Mouse (Mus musculus) erythroid progenitor cell, adult 5-6 weeks (primary cell): ENCODE measurements around the gene Elf2. TPM values are rescaled to one million over a fixed set of nuclear protein-coding genes. Genes with fewer than 3 reads are reported as not detected.
A peak's percentile ranks its signal among the peaks of the same experiment; 100 is the strongest.

Experiments
- ATAC-seq: replicated peaks from 2 replicates; pipeline ENCODE4 v1.8.0; 2016; ENCODE audit warnings: moderate number of reproducible peaks, mild to moderate bottlenecking, moderate TSS enrichment, inconsistent platforms; ENCODE audit not compliant: poor library complexity, low FRiP score, severe bottlenecking
- total RNA-seq, 2 experiments: library from RNA; stranded (forward) in 1 of 2; stranded (reverse) in 1 of 2; fragments of 150-400 nt in 1 of 2; fragments of 186-747, 209-891 nt in 1 of 2; gene quantifications; 2 replicates each; pipeline versions ENCODE4 v1.2.3 to v1.2.4; 2015 to 2017; ENCODE audit warnings: low replicate concordance in 2 of 2

The Elf2 gene
- total RNA-seq, 2 experiments from 2014 or later, result 53.2 to 90.9 TPM

DNA sequence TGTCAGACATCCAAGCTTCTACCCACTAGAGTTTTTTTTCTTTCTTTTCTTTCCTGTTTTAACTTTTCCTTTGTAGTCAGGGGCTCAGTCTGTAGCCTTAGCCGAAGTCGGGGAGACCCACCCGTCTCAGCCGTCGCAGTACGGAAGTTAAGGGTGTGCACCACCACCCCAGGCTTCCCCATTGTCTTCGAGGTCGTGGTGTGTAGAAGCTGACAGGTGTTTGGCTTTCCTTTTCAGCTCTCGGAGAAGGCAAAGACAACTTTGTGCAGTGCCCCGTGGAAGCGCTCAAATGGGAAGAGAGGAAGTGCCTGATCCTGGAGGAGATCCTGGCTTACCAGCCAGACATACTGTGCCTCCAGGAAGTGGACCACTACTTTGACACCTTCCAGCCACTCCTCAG is 91.0 kb downstream of the Elf2 start:
- ATAC-seq, result no peak

GRCm38 (mm10) chr3:51248600-51248999 is 91.9 kb downstream of the Elf2 start:
- no peak for ATAC-seq

GRCm38 (mm10) chr3:51247704-51248103 is 92.8 kb downstream of the Elf2 start:
- ATAC-seq, result no peak

DNA sequence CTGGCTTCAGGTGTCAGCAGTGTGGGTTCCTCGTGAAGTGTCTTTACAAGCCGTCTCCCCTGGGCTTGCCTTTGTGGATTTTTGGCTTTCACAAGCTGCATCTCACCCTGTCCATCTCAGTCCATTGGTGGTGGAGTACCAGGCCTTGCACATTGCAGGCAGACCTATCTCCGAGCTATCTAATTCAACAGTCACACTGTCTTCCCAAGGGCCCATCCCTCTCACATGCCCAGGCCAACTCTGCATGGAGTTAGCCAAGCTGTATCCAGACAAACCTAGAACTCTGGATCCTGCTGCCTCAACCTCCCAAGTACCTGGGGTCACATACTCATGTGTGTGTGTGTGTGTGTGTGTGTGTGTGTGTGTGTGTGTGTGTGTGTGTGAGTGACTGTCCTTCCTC is 100.9 kb downstream of the Elf2 start:
- ATAC-seq, result no peak

DNA sequence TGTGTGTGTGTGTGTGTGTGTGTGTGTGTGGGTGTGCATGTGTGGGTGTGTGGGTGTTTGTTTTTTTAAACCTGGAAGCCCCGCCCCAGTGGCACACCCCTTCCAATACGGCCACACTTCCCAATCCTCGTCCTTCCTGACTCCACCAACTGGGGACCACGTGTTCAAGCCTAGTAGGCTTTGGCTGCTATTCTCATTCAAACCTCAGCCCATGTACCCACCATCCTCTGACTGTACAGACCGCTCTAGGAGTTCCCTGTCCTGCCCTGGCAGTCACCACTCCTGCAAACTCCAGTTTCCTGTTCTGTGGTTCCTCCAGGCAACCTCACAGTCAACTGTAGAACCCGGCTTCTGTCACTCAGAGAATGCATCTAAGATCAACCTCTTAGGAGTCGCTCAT is 101.9 kb downstream of the Elf2 start:
- ATAC-seq, result no peak

DNA sequence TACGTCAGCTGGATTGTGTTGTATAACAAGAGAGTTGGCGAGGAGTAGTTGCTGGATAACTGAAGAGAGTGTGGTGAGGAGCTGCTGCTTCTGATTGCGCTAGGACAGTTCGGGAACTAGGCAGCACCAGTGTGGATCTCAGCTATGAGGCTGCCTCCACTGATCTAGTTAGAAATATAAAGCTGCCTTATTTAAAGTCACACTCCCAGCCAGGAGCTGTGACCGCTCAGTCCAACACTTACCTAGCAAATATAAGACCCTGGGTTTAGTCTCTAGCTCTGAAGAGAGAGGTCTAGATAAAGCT is 105.8 kb downstream of the Elf2 start:
- ATAC-seq, result no peak

DNA sequence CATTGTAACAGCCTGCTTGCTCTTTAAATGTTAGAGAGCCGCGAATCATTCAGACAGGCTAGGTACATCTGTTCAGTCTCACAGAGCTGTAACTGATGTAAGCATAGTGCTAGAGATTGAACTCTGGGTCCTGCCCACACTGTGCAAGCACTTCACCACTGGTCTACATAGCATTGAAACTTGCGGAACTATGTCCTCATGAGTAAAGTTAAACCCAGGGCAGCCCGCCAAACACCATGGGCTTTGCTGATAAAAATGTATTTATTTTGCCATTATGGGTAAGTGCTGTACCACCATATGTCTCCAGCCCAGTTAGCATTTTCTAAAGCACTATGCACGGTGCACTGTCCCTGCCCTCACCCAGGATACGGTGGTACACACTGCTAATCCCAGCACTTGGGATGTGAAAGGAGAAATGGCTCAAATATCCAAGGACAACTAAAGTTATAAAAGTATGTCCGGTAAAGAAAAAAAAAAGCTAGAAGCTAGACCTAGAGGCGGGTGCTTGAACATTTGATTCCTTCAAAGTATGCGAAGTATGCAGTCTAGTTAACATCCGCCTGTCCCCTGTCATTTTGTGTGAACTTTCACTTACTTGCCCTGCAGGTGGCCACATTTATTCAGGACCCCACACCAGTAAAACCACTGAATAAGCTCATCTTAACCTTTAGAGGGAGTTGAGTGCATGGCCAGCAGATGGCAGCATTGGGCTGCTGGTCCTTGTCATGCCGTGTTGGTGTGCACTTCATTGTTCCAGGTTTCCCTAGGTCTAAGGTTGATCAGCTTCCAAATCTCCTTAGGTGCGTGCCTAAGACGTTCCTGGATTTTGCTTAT is 106.3 kb downstream of the Elf2 start:
- ATAC-seq, result peak; percentile 65

GRCm38 (mm10) chr3:51233474-51233873 is 107.0 kb downstream of the Elf2 start:
- ATAC-seq, result no peak

DNA sequence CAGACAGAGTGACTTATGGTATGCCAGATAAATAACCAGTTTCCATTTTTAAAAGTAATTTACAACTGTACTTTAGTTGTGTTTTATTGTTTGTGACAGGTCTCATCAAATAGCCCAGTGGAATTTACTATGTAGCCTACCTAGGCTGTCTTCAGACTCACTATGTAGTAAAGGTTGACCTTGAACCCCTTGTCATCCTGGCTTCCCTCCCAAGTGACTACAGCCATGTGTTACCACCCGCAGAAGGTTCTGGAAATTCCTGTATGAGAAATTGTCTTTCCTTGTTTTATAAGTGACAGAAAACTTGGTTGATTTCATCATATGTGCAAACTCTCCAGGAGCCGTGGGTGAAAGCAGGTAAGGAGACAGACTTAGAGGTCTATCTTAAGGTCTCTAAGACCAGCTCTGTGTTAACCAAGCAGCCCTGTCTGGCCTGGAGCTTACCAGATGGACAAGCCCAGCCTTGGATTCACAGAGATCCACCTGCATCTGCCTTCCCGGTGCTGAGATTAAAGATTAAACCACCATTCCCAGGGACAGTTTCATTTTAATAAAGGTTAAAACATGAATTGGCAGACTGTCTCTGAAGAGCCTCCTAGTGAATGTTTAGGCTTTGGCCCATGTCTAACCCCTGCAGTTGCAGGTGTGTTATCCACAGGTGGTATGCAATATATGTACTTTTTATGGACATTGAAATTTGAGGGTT is 108.1 kb downstream of the Elf2 start:
- no peak for ATAC-seq

DNA sequence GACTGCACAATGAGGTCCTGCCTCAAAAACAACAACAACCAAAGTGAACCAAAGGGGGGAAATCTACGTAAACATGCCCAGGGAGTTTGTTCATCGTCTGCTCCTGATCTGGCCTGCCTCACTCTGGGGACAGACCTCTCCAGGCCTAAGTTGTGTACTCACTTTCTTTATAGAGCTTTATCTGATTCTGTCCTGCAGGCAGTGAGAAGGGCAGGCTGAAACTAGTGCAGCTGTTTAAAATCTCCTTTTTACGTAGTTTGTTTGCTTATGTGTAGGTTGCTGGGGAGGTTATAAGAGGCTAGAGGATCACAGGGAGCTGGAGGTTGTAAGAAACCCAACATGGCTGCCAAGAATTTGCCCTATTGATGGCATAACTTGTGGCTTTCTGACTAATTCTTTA is 109.0 kb downstream of the Elf2 start:
- ATAC-seq, result 0 out of 2 replicates have a peak, but pooled peaks have one; percentile 22

DNA sequence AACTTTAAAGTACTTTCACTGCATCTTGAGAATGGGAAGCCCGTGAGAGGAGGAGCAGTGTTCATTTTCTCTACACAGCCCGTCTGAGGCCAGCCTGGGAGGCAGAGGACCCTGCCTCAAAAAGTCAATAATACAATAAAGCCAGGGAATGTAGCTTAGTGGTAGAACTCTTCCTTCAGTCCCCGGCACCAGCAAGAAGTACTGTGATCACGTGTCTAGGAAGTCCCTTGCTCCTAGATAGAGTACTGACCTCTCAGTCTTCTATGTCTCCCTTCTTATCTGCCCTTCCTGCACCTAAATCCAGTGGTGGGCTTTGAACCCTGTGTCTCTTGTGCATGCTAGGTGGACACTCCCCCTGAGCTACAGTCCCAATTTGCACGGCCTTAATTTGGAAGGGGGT is 109.6 kb downstream of the Elf2 start:
- ATAC-seq, result no peak

DNA sequence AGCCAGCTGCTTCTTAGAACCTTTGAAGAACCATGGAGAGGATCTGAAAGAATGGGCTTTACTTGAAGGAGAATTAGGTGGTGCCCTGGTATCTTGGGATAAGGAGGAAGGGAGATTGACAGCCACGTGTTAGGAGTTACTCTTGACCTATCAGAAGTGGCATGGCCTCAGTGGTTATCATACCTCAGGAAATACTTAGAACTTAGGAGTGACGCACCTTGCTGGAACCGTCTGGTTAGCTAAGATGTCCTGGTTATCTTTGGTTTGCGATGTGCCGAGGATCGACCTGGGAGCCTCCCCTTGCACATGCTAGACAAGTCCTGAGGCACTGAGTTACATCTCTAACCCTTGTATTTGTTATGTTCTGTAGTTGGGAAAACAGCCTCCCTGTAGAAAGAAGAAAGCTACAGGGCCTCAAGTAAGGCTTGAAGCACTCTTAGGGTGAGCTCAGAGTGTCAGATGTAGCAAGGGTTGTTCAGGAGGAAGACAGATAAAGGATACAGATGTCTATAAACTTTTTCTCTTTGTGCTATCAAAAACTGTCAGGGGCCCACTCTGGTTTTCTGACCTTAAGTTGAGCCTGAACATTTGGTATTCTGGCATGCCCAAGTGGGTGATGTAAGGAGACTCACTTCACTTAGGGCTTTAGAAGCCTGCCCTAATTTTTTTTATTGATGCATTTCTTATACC is 110.2 kb downstream of the Elf2 start:
- ATAC-seq, result peak; percentile 79

GRCm38 (mm10) chr3:51229226-51229625 is 111.2 kb downstream of the Elf2 start:
- ATAC-seq, result no peak

- ATAC-seq, result no peak
Measured at GRCm38 (mm10) chr3:51228821-51229205, 111.7 kb downstream of the Elf2 start.

DNA sequence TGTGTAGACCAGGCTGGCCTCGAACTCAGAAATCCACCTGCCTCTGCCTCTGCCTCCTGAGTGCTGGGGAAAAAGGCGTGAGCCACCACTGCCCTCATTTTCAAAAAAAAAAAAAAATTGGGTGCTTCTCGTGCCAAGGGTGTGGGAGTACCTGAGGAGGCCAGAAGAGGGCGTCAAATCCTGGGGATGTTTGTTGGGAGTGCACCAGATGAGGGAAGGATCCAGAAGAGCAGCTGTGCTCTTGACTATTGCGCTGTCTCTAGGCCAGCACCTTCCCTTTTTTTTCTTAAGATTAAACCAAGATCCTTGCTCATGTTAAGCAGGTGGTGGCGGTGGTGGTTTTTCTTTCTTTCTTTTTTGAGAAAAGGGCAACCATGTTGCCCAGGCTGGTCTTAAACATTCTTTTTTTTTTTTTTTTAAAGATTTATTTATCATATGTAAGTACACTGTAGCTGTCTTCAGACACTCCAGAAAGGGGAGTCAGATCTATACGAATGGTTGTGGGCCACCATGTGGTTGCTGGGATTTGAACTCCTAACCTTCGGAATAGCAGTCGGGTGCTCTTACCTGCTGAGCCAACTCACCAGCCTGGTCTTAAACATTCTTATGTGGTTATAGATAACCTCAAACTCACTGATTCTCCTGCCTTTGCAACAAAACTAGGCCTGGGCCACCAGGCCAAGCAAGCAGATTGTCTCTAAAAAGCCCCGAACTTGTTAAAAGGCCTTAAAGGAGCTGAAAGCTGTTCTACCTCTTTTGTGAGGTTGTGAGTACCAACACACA is 112.2 kb downstream of the Elf2 start:
- ATAC-seq, result peak; percentile 22

GRCm38 (mm10) chr3:51226601-51227000 is 113.9 kb downstream of the Elf2 start:
- no peak for ATAC-seq

DNA sequence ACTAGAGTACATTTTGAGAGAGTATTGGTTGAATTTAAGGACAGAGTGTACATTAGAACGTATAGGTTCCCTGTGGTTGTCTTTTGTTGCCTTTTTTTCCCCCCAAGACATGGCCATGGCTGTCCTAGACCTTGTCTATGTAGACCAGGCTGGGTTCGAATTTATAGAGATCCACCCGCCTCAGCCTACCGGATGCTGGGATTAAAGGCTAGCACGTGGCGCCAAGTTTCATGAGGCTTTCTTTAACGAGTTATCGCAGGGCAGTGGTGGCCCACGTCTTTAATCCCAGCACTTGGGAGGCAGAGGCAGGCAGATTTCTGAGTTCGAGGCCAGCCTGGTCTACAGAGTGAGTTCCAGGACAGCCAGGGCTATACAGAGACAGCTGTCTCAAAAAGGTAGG is 114.5 kb downstream of the Elf2 start:
- ATAC-seq, result no peak

DNA sequence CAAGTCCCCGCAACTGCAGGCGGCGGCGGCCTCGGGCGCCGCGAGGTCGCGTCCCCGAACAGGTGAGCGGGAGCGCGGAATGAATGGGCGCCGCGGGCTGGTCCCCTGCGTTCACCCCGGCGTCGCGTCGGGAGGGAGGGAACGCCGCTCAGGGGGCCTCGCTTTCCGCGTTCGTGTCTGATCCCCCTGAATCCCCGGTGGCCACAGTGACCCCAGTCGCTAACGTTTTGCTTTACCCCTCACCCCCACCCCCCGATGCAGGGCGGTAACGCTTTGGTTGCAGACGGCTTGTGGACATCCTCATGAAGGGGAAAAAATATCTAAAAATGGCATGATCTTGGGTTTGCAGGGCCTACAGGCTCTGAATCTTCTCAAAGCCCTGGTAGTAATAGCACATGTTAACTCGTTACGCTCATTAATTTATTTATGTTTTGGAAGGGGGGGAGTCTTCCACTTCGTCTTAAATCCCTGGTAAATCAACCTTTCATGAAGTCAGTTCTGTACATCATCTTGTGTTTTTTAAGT is 115.2 kb downstream of the Elf2 start:
- ATAC-seq, result no peak

DNA sequence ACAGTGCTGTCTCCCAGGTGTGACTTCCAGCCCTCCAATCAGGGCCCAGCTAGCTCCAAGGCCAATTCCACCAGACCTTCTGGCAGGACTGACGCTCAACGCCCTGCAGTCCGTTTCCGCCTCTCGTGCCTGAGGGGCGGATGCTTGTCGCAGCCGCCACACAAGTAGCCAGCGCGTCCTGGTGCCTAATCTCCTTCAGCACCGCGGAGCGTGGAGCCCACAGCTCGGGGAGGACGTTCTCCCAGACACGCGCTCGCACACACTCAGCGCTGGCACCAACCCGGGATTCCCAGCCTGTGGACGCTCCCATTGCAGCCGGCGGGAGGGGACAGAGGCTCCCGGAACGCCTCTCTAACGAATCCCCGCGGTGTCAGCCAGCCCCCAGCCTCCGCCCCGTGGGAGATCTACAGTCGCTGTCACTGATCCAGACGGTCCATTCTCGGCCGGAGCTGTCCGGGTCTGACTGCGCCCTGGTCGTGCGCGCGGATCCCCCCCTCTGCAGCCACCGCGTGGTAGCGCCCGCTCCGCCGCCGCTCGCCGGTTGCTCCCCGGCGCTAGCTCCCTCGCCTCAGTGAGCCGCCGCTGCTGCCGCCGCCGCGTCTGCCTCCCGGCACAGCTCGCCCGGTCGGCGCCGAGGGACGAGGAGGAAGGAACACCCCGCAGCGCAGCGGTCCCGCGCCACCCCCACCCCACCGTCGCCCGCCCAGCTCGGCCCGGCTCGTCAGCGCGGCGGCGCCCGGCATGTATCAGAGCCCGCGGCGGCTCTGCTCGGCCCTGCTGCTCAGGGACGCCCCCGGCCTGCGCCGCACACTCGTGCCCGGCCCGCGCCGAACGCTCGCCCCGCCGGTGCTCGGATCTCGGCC is 115.9 kb downstream of the Elf2 start, which contains the start of gene Noct:
TSS of gene Noct (plus strand) at position 85 of the 863 bp plus-strand sequence.
- peak; percentile 94 for ATAC-seq
